Mouse (Mus musculus) lung, postnatal 0 days (tissue): ENCODE measurements at regions not wholly inside any gene's neighbourhood (a gene's known extent, or its start where the extent isn't known, plus 50 kb on each side); places are given as distances from the start of the nearest gene placed in this dataset.

Experiments
- CTCF ChIP-seq: IDR thresholded peaks from 2 replicates; pipeline ENCODE4 v1.5.1; 2016; ENCODE audit warnings: antibody characterized with exemption, mild to moderate bottlenecking
- EP300 ChIP-seq: IDR thresholded peaks from 2 replicates; pipeline ENCODE4 v1.6.1; 2016; ENCODE audit warnings: antibody characterized with exemption, mild to moderate bottlenecking, control low read depth

GRCm38 (mm10) chr13:41955198-41955597 is 96.6 kb upstream of the Hivep1 start:
- TF ChIP-seq CTCF = no peak
- TF ChIP-seq EP300 = no peak
